Mouse (Mus musculus) lung, postnatal 0 days (tissue): Measurements from ENCODE around the gene Obp2b.
"Not testable (repeated sequence)": the region's sequence is repeated elsewhere in the genome, so short reads cannot be mapped to it uniquely, and the experiment has no call there.

ENCODE experiments used
- CTCF ChIP-seq: IDR thresholded peaks from 2 replicates; pipeline ENCODE4 v1.5.1; 2016; ENCODE audit warnings: antibody characterized with exemption, mild to moderate bottlenecking
- EP300 ChIP-seq: IDR thresholded peaks from 2 replicates; pipeline ENCODE4 v1.6.1; 2016; ENCODE audit warnings: antibody characterized with exemption, mild to moderate bottlenecking, control low read depth

DNA sequence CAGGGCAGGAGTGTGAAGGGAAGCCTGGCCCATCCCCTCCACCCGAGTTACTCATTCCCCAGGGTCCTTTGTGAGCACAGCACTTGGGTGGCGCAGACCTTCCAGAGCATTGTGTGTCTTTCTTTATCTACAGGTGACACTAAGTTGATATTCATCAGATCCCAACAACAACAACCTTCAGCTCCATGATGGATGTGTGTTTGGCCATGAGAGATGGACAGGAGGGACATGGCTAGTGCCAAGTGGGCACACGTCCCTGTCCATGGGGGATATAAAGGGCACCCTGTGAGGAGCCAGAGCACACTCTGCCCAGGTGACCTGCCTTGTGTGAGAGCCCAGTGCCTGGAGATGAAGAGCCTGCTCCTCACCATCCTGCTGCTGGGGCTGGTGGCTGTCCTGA lies at the start of gene Obp2b:
- TF ChIP-seq CTCF, EP300: not testable (repeated sequence)
